Mouse (Mus musculus) thymus, adult 2 months (tissue): ENCODE measurements around the gene Golph3l.

Source experiments
- CTCF ChIP-seq: fragments of 200-500 bp; IDR thresholded peaks from 2 replicates; pipeline ENCODE4 v1.5.1; 2012; ENCODE audit warnings: mild to moderate bottlenecking, control low read depth, low read length, moderate library complexity, borderline replicate concordance; ENCODE audit not compliant: control insufficient read depth, poor library complexity, insufficient read depth; ENCODE audit errors: extremely low read depth
- POLR2A ChIP-seq: fragments of 200-500 bp; IDR thresholded peaks from 2 replicates; pipeline ENCODE4 v1.6.1; 2012; ENCODE audit warnings: mild to moderate bottlenecking, low read length, control low read depth, moderate library complexity; ENCODE audit not compliant: control insufficient read depth, poor library complexity, insufficient read depth; ENCODE audit errors: extremely low read depth

DNA sequence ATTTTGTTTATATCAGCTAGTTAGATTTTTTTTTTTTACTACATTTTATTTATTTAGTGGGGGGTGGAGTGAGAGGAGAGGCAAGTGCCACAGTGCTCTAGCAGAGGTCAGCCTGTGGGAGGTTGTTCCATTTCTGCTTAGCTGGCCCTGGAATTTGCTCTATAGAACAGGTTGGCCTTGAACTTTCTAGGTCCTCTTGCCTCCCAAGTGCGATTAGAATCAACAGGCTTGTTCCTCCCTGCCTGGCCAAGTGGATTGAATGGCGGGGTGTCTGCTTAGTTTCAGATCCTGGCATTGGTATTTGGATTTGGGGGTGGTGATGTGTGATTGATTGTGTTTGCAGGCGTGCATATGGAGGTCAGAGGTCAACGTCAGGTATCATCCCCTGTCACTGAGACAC lies 47.3 kb downstream of the Golph3l start:
- TF ChIP-seq CTCF (no peak), POLR2A (no peak)
